Mouse (Mus musculus) left cerebral cortex, adult 2 months (tissue): ENCODE measurements around the gene Dnlz. TPM values are rescaled to one million over a fixed set of nuclear protein-coding genes. Genes with fewer than 3 reads are reported as not detected.

ENCODE experiments used
- DNase-seq, 2 experiments: peaks; one replicate each; pipeline ENCODE4 v3.0.0; 2021 to 2022; ENCODE audit warnings: low spot score in 2 of 2, mixed read lengths in 1 of 2; ENCODE audit errors: extremely low spot score in 1 of 2
- H3K27ac ChIP-seq: fragments of 200-600 bp; 2 replicates; pipeline ENCODE4 v1.8.1; 2022
- H3K4me3 ChIP-seq: fragments of 200-600 bp; 2 replicates; pipeline ENCODE4 v1.8.1; 2022
- CTCF ChIP-seq: fragments of 200-600 bp; IDR thresholded peaks from 2 replicates; pipeline ENCODE4 v1.8.1; 2022; ENCODE audit warnings: antibody characterized with exemption, mild to moderate bottlenecking, moderate library complexity
- intact Hi-C: fragments of 180-260 bp; cut with DNase I; formaldehyde crosslinking; loops from one replicate; pipeline ENCODE4 v1.15.1; 2025
- total RNA-seq, 2 experiments: library from RNA; stranded (reverse); gene quantifications; 2 replicates each; pipeline ENCODE4 v1.2.3; 2021

Gene Dnlz
- total RNA-seq, 2 experiments from 2014 or later: 26.7 to 28.9 TPM

- no peak for DNase-seq
- TF ChIP-seq CTCF: no peak
- Histone ChIP-seq H3K4me3 (no peak overlapping the region), H3K27ac (no peak overlapping the region)
- intact Hi-C loops: no loop called here
These were observed 4.3 kb upstream of the Dnlz start for GRCm38 (mm10) chr2:26356231-26356630.

GRCm38 (mm10) chr2:26354401-26354800, 2.5 kb upstream of the Dnlz start:
- no peak for TF ChIP-seq CTCF
- intact Hi-C loops: no loop called here
- no peak for DNase-seq
- H3K4me3 ChIP-seq: no peak overlapping the region
- no peak overlapping the region for H3K27ac ChIP-seq

- peak overlapping the region; percentile 80; the same call in 1 of the 2 replicates for H3K27ac ChIP-seq
- DNase-seq: no peak
- H3K4me3 ChIP-seq: peak overlapping the region; percentile 76
- intact Hi-C loops: no loop called here
- TF ChIP-seq CTCF: no peak
These were observed 1.4 kb upstream of the Dnlz start for GRCm38 (mm10) chr2:26353066-26353980.

GRCm38 (mm10) chr2:26352291-26352910, 491 bp upstream of the Dnlz start:
- intact Hi-C loops: loop anchor here (1.0 kb wide), 2 partner anchors 27 to 52 kb away; no protein-coding TSS in a partner anchor
- TF ChIP-seq CTCF: peak; percentile 1; the same call in 1 of the 2 replicates
- H3K4me3 ChIP-seq: peak overlapping the region; percentile 76
- peak; percentile 43 to 55 for DNase-seq
- H3K27ac ChIP-seq: peak overlapping the region; percentile 80

GRCm38 (mm10) chr2:26348241-26348640, 3.7 kb downstream of the Dnlz start:
- no peak overlapping the region for H3K4me3 ChIP-seq
- H3K27ac ChIP-seq: no peak overlapping the region
- intact Hi-C loops: no loop called here
- TF ChIP-seq CTCF: no peak
- no peak for DNase-seq

- intact Hi-C loops: no loop called here
- no peak overlapping the region for H3K4me3 ChIP-seq
- peak overlapping the region; percentile 81 for H3K27ac ChIP-seq
- TF ChIP-seq CTCF: no peak
- no peak for DNase-seq
These were observed 9.1 kb downstream of the Dnlz start for GRCm38 (mm10) chr2:26342609-26343490.

- Histone ChIP-seq H3K27ac (peak overlapping the region; percentile 81), H3K4me3 (no peak overlapping the region)
- DNase-seq: peak; percentile 71 to 75
- intact Hi-C loops: no loop called here
- no peak for TF ChIP-seq CTCF
These were observed 9.9 kb downstream of the Dnlz start for GRCm38 (mm10) chr2:26342044-26342443.

- no peak for TF ChIP-seq CTCF
- DNase-seq: peak in 1 of 2 experiments; percentile 52
- Histone ChIP-seq H3K4me3 (no peak overlapping the region), H3K27ac (peak overlapping the region; percentile 81)
- intact Hi-C loops: no loop called here
These were observed 10.4 kb downstream of the Dnlz start for GRCm38 (mm10) chr2:26341510-26341981.

- intact Hi-C loops: no loop called here
- DNase-seq: no peak
- no peak overlapping the region for H3K4me3 ChIP-seq
- no peak overlapping the region for H3K27ac ChIP-seq
- no peak for TF ChIP-seq CTCF
These were observed 12.7 kb downstream of the Dnlz start for GRCm38 (mm10) chr2:26339204-26339551.

- H3K27ac ChIP-seq: peak overlapping the region; percentile 57; the same call in 1 of the 2 replicates
- H3K4me3 ChIP-seq: no peak overlapping the region
- DNase-seq: no peak
- TF ChIP-seq CTCF: no peak
- intact Hi-C loops: no loop called here
These were observed 13.4 kb downstream of the Dnlz start for GRCm38 (mm10) chr2:26338302-26339203.
